Mouse (Mus musculus) erythroid progenitor cell, adult 5-6 weeks (primary cell): ENCODE measurements around the gene Plxnb2. TPM values are rescaled to one million over a fixed set of nuclear protein-coding genes. Genes with fewer than 3 reads are reported as not detected.

Experiments
- ATAC-seq: replicated peaks from 2 replicates; pipeline ENCODE4 v1.8.0; 2016; ENCODE audit warnings: moderate number of reproducible peaks, mild to moderate bottlenecking, moderate TSS enrichment, inconsistent platforms; ENCODE audit not compliant: poor library complexity, low FRiP score, severe bottlenecking
- total RNA-seq, 2 experiments: library from RNA; stranded (forward) in 1 of 2; stranded (reverse) in 1 of 2; fragments of 150-400 nt in 1 of 2; fragments of 186-747, 209-891 nt in 1 of 2; gene quantifications; 2 replicates each; pipeline versions ENCODE4 v1.2.3 to v1.2.4; 2015 to 2017; ENCODE audit warnings: low replicate concordance in 2 of 2

Plxnb2 gene
- total RNA-seq, 2 experiments from 2014 or later = 1.9 to 9.2 TPM

- no peak for ATAC-seq
Measured at GRCm38 (mm10) chr15:89158516-89158915, 22.1 kb downstream of the Plxnb2 start.

- ATAC-seq = peak; percentile 63
Measured at GRCm38 (mm10) chr15:89157954-89158353, 22.6 kb downstream of the Plxnb2 start.

GRCm38 (mm10) chr15:89152312-89152711 is 28.3 kb downstream of the Plxnb2 start:
- ATAC-seq = no peak

- no peak for ATAC-seq
Measured at GRCm38 (mm10) chr15:89150041-89150390, 30.6 kb downstream of the Plxnb2 start.

DNA sequence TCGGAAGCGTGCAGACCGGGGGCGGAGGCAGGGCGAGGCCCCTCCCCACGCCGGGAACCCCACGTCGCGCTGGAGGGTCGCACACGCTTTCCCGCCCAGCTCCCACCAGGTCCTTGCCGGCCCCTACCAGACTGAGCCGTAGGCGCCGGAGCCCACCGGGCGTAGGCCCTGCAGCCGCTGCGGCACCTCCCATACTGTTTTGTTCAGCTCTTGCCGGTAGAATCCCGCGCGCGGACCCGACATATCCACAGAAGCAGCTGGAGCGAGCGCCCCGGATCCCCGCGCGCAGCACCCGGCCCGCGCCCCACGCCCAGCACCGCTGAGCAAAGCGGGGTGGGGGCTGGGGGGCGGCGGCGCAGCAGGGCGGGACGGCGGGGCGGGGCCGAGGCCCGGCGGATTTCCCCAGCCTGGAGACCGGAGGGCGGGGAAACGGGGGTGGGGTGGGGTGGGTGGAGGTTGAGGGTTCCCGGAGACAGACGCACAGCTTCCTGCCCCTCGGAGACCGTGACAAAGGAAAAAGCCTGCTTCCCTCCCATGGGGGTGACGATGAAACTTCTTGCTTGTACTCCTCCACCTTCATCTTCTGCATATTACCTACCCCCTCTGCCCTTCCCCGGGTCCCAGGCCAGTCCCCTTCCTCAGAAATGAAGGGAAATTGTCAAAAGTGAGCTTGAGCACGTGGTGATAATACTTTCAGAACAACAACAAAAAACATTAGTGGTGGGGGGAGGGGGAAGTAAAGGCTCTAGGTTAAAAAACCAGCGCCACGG is 31.1 kb downstream of the Plxnb2 start, which contains the start of gene Mapk11:
Gene Mapk11 (minus strand): TSS at position 358 of the 770 bp plus-strand sequence.
- no peak for ATAC-seq

DNA sequence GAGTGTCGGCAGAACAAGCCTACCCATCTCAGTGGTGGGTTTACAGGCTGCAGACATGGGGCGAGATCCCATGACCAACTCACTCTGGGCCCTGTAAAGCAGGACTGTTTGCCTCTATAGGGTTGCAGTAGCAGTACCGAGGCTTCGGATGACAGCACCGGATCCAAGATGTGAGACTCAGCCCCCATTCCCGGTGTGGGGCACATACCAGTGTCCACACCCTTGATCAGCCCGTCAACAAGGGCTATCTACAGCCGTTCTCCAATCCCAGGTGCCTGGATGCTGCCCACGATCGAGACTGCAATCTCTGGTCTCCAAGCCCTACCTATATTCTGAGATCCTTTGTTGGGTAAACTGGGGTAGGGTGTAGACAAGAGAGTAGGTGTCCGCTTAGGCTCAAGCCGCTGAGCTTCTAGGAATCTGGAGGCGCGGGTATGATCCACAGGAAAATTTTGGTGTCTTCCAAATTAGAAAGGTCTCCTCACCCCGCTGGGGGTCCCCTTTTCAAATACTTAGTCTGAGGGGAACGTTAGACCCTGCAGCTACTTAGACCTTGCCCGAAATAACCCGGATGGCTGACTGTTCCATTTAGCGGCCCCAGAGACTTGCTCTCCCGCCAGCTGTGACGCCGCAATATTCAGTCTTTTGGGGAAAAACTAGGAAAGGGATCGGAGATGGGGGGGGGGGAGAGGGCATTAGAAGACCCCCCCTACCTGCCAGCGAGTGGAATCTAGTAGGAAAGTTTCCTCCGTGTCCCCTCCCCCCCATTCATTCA is 31.9 kb downstream of the Plxnb2 start:
- no peak for ATAC-seq

GRCm38 (mm10) chr15:89147895-89148294 is 32.7 kb downstream of the Plxnb2 start:
- ATAC-seq = no peak

GRCm38 (mm10) chr15:89147456-89147855 is 33.1 kb downstream of the Plxnb2 start:
- ATAC-seq = no peak

GRCm38 (mm10) chr15:89147024-89147423 is 33.6 kb downstream of the Plxnb2 start:
- ATAC-seq = no peak

- ATAC-seq = no peak
Measured at GRCm38 (mm10) chr15:89146537-89146936, 34.1 kb downstream of the Plxnb2 start.

GRCm38 (mm10) chr15:89145813-89146350 is 34.7 kb downstream of the Plxnb2 start:
- no peak for ATAC-seq

DNA sequence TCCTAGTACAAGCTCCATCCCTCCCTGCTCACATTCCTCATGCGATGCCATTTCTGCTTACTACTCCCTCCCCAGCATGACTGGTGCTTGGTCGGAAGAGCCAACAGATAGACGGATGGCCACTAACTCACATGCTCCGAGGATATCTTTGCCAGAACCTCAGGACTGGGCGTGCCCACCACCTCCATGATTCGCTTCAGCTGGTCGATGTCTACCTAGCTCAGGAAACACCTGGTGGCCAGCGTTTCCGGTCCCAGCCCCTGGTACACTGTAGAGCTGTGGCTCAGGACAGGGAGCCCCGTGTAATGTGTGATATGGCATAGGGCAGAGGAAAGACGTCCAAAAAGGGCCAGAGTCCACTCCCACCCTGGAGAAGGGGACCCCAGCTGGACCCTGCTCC is 35.6 kb downstream of the Plxnb2 start:
- ATAC-seq = no peak

DNA sequence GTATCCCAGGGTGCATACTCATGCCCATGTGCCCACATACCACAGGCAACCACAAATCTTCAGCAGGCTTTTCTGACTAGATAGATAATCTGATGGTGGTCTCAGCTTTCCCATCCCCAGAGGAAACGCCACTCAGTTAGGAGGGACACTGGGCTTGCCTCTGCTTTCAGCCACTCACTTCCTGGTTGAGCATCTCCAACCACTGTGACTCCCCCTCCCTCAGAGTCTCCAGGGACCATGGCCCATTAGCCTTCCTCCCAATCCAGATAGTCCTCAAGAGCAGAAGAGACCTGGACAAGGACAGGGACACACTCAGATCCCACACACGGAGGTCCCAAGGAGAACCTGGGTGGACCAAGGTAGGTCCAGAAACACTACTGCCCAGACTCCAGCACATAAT is 37.5 kb downstream of the Plxnb2 start:
- ATAC-seq = no peak

DNA sequence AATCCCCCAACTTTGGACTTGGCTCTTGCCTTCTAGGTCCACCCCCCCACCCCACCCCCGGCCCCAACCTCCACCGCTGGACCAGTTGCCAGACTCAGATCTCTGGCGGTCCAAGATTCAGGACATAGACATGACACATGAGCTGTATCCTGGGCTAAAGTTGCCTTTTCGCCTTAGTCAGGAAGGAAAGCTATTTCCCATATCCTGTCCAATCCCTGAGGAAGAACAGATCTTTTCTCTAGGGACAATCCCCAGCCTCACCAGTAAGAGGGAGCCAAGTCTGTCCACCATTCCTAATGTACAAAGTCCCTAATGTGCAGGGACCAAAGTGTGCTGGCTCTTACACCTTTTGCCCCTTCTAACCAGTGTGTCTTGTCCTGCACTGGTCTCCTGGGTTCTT is 38.7 kb downstream of the Plxnb2 start:
- ATAC-seq = no peak

DNA sequence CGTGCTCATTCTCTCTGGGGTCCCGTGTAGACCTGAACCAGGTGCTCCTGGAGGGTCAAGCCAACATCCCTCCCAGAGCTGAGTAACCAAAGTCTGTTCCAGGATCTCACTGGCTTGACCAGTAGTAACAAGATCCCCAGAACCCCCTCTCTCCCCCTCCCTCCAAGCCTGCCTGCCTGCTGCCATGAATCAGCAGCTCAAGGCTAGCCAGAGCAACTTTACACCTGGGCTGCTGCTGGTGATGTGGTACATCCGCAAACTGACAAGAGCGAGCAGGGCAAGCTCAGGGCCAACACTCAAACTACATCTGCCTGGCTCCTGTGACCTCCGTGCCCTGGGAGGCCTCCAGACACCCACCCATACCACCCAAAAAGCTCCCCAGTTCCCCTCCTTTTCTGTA is 39.1 kb downstream of the Plxnb2 start:
- no peak for ATAC-seq

- no peak for ATAC-seq
Measured at GRCm38 (mm10) chr15:89140659-89141252, 39.8 kb downstream of the Plxnb2 start, which contains the start of gene Mapk12. Mapk12 (minus strand) TSS chr15:89140703.

DNA sequence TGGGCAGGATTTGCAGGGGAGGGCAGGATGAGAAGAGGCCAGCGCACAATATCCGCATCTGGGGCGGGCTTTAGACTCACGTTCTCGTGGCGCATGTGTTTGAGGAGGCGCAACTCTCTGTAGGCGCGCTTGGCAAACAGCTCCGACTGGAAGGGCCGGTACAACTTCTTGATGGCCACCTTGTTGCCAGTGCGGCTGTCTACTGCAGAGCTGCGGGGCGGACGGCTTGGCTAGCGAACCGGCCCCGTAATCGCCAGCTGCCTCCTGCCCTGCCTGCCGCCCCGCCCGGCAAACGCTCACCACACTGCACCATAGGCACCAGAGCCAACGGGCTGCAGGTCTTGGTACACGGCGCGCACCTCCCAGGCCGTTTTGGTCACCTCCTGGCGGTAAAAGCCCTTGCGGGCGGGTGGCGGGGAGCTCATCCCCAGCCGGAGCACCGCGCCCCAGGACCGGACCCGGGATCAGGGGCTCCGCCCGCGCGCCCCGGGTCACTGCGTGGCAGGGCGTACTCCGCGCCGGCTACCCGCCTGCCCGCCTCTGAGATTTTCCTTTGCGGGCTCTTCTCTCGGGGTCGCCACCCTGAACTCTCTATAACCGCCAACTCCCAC is 40.4 kb downstream of the Plxnb2 start:
- ATAC-seq = no peak

DNA sequence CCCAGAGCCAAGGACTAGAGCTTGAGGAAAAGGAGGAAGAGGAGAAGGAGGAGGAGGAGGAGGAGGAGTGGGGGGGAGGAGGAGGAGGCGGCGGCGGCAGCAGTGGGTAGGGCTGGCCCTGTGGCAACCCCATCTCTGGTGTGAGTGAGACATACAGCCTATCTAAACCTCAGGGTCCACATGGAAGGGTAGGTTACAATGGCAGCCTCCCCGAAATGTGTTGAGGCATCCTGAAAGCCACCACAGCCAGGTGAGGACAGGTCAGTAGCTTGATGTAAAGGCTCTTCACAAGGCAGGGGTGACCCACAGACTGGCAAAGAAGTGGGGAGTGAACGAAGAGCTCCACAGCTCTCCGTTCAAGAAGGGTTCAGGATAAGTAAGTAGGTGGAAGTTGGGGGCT is 42.1 kb downstream of the Plxnb2 start:
- ATAC-seq = no peak

GRCm38 (mm10) chr15:89138046-89138405 is 42.6 kb downstream of the Plxnb2 start:
- no peak for ATAC-seq

DNA sequence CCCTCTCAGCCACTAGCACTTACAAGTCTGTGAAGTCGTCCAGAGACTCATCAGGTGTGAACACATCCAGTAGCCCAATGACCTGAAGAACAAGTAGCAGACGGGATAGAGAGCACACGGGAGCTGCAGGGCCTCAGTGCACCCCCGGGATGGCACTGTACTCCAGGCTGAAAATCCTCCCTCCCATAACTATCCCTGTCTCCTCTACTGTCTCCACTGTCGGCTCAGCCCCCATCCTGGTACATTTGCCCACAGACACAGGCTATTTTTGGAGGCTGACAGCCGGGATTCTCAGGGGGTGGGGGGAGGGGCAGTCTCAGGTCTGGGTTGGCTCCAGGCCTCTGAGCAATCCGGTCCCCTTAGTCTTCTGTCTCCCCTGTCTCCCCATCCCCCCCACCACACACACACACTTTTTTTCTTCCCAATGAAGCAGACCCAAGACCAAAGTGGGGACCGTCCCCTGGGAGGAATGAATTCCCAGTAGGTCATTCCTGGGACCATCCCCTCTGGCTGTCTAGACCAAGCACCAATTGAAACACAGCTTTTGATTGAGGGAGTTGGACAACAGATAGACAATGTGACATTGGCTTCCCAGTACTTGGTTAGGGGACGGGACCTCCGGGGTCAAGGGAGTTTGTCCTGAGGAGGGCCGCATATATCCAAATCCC is 43.1 kb downstream of the Plxnb2 start:
- ATAC-seq = no peak
